ENCODE assay signal across 2 mouse cellular contexts in the genomic region with DNA sequence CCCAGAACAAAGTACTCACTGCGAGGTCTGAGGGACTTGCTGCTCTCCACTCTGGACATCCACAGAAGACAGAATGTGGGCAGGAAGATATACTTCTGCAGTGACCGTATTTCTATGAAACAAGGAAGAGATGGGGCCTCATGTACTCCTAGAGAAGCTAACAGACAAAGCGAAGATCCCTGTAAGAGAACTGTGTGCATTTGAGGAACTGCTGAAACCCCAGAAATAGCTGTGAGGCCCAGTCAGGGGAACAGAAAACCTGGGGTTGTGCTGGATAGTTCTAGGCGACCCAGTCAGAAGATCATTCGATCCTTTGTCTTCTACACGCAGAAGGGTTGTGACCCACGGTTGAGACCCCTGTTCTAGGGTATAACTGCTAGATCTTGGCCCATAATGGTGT.
TF ChIP-seq lines count a peak whose summit lies in the region.

No protein-coding gene starts in this region.

TF ChIP-seq in CH12.LX, 34 proteins besides CTCF, POLR2A, EP300 and RAD21 (continued from another document):
- TF ChIP-seq TCF12 (IDR thresholded peaks at IDR 0.05; ENCODE audit: low read depth, low read length) (no peak), TBP (conservative IDR thresholded peaks at IDR 0.05; ENCODE audit: low read depth, low read length) (no peak), PAX5 (IDR thresholded peaks at IDR 0.05; ENCODE audit: low read length) (no peak), BHLHE40 (IDR thresholded peaks at IDR 0.05; ENCODE audit: low read depth, low read length) (no peak), NRF1 (IDR thresholded peaks at IDR 0.05; ENCODE audit: low read depth, low read length) (no peak), MAFK (IDR thresholded peaks at IDR 0.05; ENCODE audit: insufficient replicate concordance, low read length) (no peak)

TF ChIP-seq in MEL, 35 proteins besides CTCF, POLR2A, EP300 and RAD21 (continued from another document):
- TF ChIP-seq USF1 (IDR thresholded peaks at IDR 0.05; ENCODE audit: low read depth, low read length): no peak
